ENCODE assay signal across 24 mouse cellular contexts in the genomic region with DNA sequence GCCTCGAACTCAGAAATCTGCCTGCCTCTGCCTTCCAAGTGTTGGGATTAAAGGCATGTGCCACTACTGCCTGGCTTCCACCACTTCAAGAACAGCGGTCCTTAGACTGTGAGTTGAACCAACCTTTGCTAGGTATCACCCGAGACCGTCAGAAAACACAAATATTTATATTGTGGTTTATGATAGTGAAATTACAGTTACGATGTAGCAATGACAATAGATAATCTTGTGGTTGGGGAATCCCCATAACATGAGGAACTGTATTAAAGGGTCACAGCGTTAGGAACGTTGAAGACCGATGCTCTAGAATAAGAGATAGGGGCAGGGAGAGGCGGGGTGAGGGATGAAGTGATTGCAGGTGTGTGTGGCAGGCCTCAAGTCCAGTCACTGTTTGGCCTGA. TPM values are rescaled to one million over a fixed set of nuclear protein-coding genes. Genes with fewer than 3 reads are reported as not detected.
DNase-seq lines count a peak whose midpoint lies in the region; ATAC-seq and TF ChIP-seq lines count a peak whose summit lies in the region.
"Had no signal": no experiment of that assay in that cellular context is flagged by ENCODE, and none has a peak within 500 bp of the region (broad histone marks: within the 10 kb centered on the region; RNA-seq: fewer than 3 reads in every experiment).

No protein-coding gene starts in this region.

- no peak for DNase-seq in forebrain, embryonic 11.5 days (ENCODE audit: low spot score)
- DNase-seq in liver, postnatal 0 days: no peak
- DNase-seq in right cerebral cortex, adult 2 months (ENCODE audit: low spot score in 2 of 2): no peak
- DNase-seq: adrenal gland, adult 2 months; adrenal gland, postnatal 14 days; B cell, adult 2 months; gastrocnemius, postnatal 10 days; gastrocnemius, postnatal 36 days; heart, adult 11 months had no signal

- 96% methylated on average over 9 of the region's 9 CpGs for WGBS in forebrain, embryonic 11.5 days
- 76% methylated on average over 9 of the region's 9 CpGs for WGBS in liver, postnatal 0 days (ENCODE audit: insufficient replicate concordance)

- H3K27ac ChIP-seq in forebrain, embryonic 11.5 days (ENCODE audit: low read depth, low read length): no peak overlapping the region
- no peak overlapping the region for H3K27ac ChIP-seq in liver, postnatal 0 days (ENCODE audit: low read depth)
- H3K27ac ChIP-seq: embryonic facial prominence, embryonic 12.5 days; embryonic facial prominence, embryonic 15.5 days; forebrain, embryonic 12.5 days; hindbrain, embryonic 12.5 days; hindbrain, embryonic 15.5 days had no signal

- TF ChIP-seq CTCF in liver, postnatal 0 days (IDR thresholded peaks at IDR 0.05; ENCODE audit: low read depth): no peak

- H3K4me3 ChIP-seq in megakaryocyte, embryonic 14.5 days (replicated peaks): peak overlapping the region; percentile 69
- H3K4me3 ChIP-seq in forebrain, embryonic 11.5 days (ENCODE audit: low read depth, low read length): no peak overlapping the region
- no peak overlapping the region for H3K4me3 ChIP-seq in liver, postnatal 0 days (ENCODE audit: low read depth, low read length)
- H3K4me3 ChIP-seq: embryonic facial prominence, embryonic 12.5 days; embryonic facial prominence, embryonic 15.5 days; forebrain, embryonic 12.5 days; hindbrain, embryonic 12.5 days; hindbrain, embryonic 15.5 days had no signal

- peaks cover 80% of the 10 kb centered on the region for H3K36me3 ChIP-seq in megakaryocyte, embryonic 14.5 days (replicated peaks; ENCODE audit: low read length)
- H3K36me3 ChIP-seq in forebrain, embryonic 11.5 days (ENCODE audit: control insufficient read depth, insufficient read depth, low read length): no peaks in the 10 kb centered on the region
- H3K36me3 ChIP-seq in liver, postnatal 0 days (replicated peaks; ENCODE audit: insufficient read depth, low read length): no peaks in the 10 kb centered on the region
- H3K36me3 ChIP-seq: embryonic facial prominence, embryonic 12.5 days; embryonic facial prominence, embryonic 15.5 days; forebrain, embryonic 12.5 days; G1E; hindbrain, embryonic 12.5 days; hindbrain, embryonic 15.5 days had no signal

- ATAC-seq in megakaryocyte, adult 5-6 weeks (ENCODE audit: poor library complexity, severe bottlenecking): no peak
- ATAC-seq in activated CD4-positive, CD25-positive, alpha-beta regulatory T cell, adult 4 months: peak; percentile 78
- ATAC-seq in inflammation-experienced regulatory T-cells, adult 6 months: peak; percentile 82
- ATAC-seq in forebrain, embryonic 11.5 days (replicated peaks; ENCODE audit: low FRiP score): no peak
- ATAC-seq in liver, postnatal 0 days: no peak
- ATAC-seq: intestine, embryonic 16.5 days; Patski had no signal

- H3K27me3 ChIP-seq in megakaryocyte, embryonic 14.5 days (replicated peaks): no peaks in the 10 kb centered on the region
- H3K27me3 ChIP-seq in forebrain, embryonic 11.5 days (ENCODE audit: control insufficient read depth, insufficient read depth, low read length): no peaks in the 10 kb centered on the region
- no peaks in the 10 kb centered on the region for H3K27me3 ChIP-seq in liver, postnatal 0 days (ENCODE audit: insufficient read depth, low read length)
- H3K27me3 ChIP-seq: CH12.LX; embryonic facial prominence, embryonic 12.5 days; embryonic facial prominence, embryonic 15.5 days; forebrain, embryonic 12.5 days; hindbrain, embryonic 12.5 days; hindbrain, embryonic 15.5 days; Patski had no signal

- H3K4me2 ChIP-seq in forebrain, embryonic 11.5 days (ENCODE audit: low read depth, low read length, severe bottlenecking): no peak overlapping the region
- no peak overlapping the region for H3K4me2 ChIP-seq in liver, postnatal 0 days (ENCODE audit: low read depth, low read length)
- H3K4me2 ChIP-seq: embryonic facial prominence, embryonic 12.5 days; embryonic facial prominence, embryonic 15.5 days; forebrain, embryonic 12.5 days; heart, embryonic 11.5 days; hindbrain, embryonic 12.5 days; hindbrain, embryonic 15.5 days had no signal

- no peak overlapping the region for H3K9ac ChIP-seq in forebrain, embryonic 11.5 days (ENCODE audit: low read length)
- H3K9ac ChIP-seq in liver, postnatal 0 days (replicated peaks): no peak overlapping the region
- H3K9ac ChIP-seq: embryonic facial prominence, embryonic 12.5 days; embryonic facial prominence, embryonic 15.5 days; forebrain, embryonic 12.5 days; hindbrain, embryonic 12.5 days; hindbrain, embryonic 15.5 days had no signal

- H3K9me3 ChIP-seq in megakaryocyte, embryonic 14.5 days: no peaks in the 10 kb centered on the region
- H3K9me3 ChIP-seq in forebrain, embryonic 11.5 days (ENCODE audit: control insufficient read depth, low read length): no peaks in the 10 kb centered on the region
- H3K9me3 ChIP-seq in liver, postnatal 0 days (ENCODE audit: low read length): no peaks in the 10 kb centered on the region
- H3K9me3 ChIP-seq: embryonic facial prominence, embryonic 12.5 days; embryonic facial prominence, embryonic 15.5 days; forebrain, embryonic 12.5 days; hindbrain, embryonic 12.5 days; hindbrain, embryonic 15.5 days had no signal

- H3K4me1 ChIP-seq in megakaryocyte, embryonic 14.5 days: peaks cover 93% of the 10 kb centered on the region
- no peaks in the 10 kb centered on the region for H3K4me1 ChIP-seq in forebrain, embryonic 11.5 days (replicated peaks; ENCODE audit: control insufficient read depth, insufficient read depth, low read length)
- H3K4me1 ChIP-seq in liver, postnatal 0 days (ENCODE audit: insufficient read depth): no peaks in the 10 kb centered on the region
- H3K4me1 ChIP-seq: embryonic facial prominence, embryonic 12.5 days; embryonic facial prominence, embryonic 15.5 days; forebrain, embryonic 12.5 days; hindbrain, embryonic 12.5 days; hindbrain, embryonic 15.5 days had no signal

- TF ChIP-seq EP300 in liver, postnatal 0 days (IDR thresholded peaks at IDR 0.05; ENCODE audit: low read depth): no peak

RNA-seq across cellular contexts. Expression of gene Tesc, which starts 17.8 kb away (rescaled TPM):
- polyA plus RNA-seq in megakaryocyte, embryonic 14.5 days (2012; ENCODE audit: insufficient read depth, low replicate concordance): 940 and 1,036 TPM in 2 replicates
- total RNA-seq in megakaryocyte, adult 5-6 weeks (2015): 1.8 and 4.2 TPM in 2 replicates
- 2.2 and 2.4 TPM in 2 replicates for total RNA-seq in megakaryocyte, adult 5-6 weeks (2017)
- polyA plus RNA-seq in activated CD4-positive, CD25-positive, alpha-beta regulatory T cell, adult 4 months (2017; shearing (Covaris generic)): 1 to 10 TPM; 6.5 to 7.7 TPM
- 1 to 10 TPM; 3.2 to 6.1 (median 5.5) TPM for polyA plus RNA-seq in inflammation-experienced regulatory T-cells, adult 6 months (2017; shearing (Covaris generic))
- 0.91 and 1.8 TPM in 2 replicates for polyA plus RNA-seq in forebrain, embryonic 11.5 days (2014; fragmentation: Nextera tagmentation; extraction: Ambion mirVana)
- polyA plus RNA-seq in liver, postnatal 0 days (2015; fragmentation: Nextera tagmentation; extraction: Ambion mirVana): 4.5 and 4.6 TPM in 2 replicates
- total RNA-seq: G1E; hematopoietic stem cell, adult 5-6 weeks had no signal
- polyA plus RNA-seq: G1E had no signal

Comparison
In these comparisons a context has a peak if more than half of its experiments do, and no peak if none do; other contexts are left out.
1. ATAC-seq: peak in activated CD4-positive, CD25-positive, alpha-beta regulatory T cell, adult 4 months (single experiment) and inflammation-experienced regulatory T-cells, adult 6 months (single experiment); none in megakaryocyte, adult 5-6 weeks (single experiment), forebrain, embryonic 11.5 days (single experiment) and liver, postnatal 0 days (single experiment).
2. RNA of gene Tesc, which starts 17.8 kb away (polyA plus RNA-seq): 940 to 1,036 TPM in megakaryocyte, embryonic 14.5 days; 6.5 to 7.7 TPM in activated CD4-positive, CD25-positive, alpha-beta regulatory T cell, adult 4 months, 3.2 to 6.1 TPM in inflammation-experienced regulatory T-cells, adult 6 months, 4.5 to 4.6 TPM in liver, postnatal 0 days and 0.91 to 1.8 TPM in forebrain, embryonic 11.5 days; every median in the first group is over 100 times any median in the second.